Mouse (Mus musculus) heart, embryonic 14.5 days (tissue): ENCODE measurements around the gene A630076J17Rik. TPM values are rescaled to one million over a fixed set of nuclear protein-coding genes. Genes with fewer than 3 reads are reported as not detected.
A peak's percentile ranks its signal among the peaks of the same experiment; 100 is the strongest.

Experiments used
- ATAC-seq: fragments of 200-750 bp; cut with Nextera tagmentation; 2 replicates; pipeline ENCODE4 v1.8.0; 2017; ENCODE audit warnings: low read depth, moderate TSS enrichment; ENCODE audit not compliant: insufficient number of reproducible peaks, insufficient read depth, low FRiP score
- H3K27ac ChIP-seq, 2 experiments: fragments of 200-500 bp in 1 of 2; fragments of 300-500 bp in 1 of 2; sonication (generic) in 1 of 2; replicated peaks in 1 of 2; 2 replicates each; pipeline ENCODE4 v1.5.1; 2012 to 2014; ENCODE audit warnings: low read depth in 2 of 2, low read length in 2 of 2, control low read depth in 1 of 2, mild to moderate bottlenecking in 1 of 2, mixed read lengths in 1 of 2; ENCODE audit not compliant: control insufficient read depth in 1 of 2, insufficient read depth in 1 of 2
- H3K27me3 ChIP-seq: fragments of 300-500 bp; sonication (generic); 2 replicates; pipeline ENCODE4 v1.6.1; 2014; ENCODE audit warnings: mild to moderate bottlenecking, low read length, control low read depth; ENCODE audit not compliant: control insufficient read depth, insufficient read depth
- H3K36me3 ChIP-seq: fragments of 300-500 bp; sonication (generic); 2 replicates; pipeline ENCODE4 v1.6.1; 2014; ENCODE audit warnings: mild to moderate bottlenecking, control low read depth, low read length, mixed read lengths; ENCODE audit not compliant: control insufficient read depth, insufficient read depth
- H3K4me1 ChIP-seq, 2 experiments: fragments of 200-500 bp in 1 of 2; fragments of 300-500 bp in 1 of 2; sonication (generic) in 1 of 2; 2 replicates each; pipeline ENCODE4 v1.6.1; 2012 to 2014; ENCODE audit warnings: low read length in 2 of 2, control low read depth in 1 of 2, mixed read lengths in 1 of 2; ENCODE audit not compliant: control insufficient read depth in 2 of 2, insufficient read depth in 2 of 2
- H3K4me2 ChIP-seq: fragments of 300-500 bp; sonication (generic); 2 replicates; pipeline ENCODE4 v1.6.1; 2014; ENCODE audit warnings: mild to moderate bottlenecking, low read length
- H3K4me3 ChIP-seq, 2 experiments: fragments of 200-500 bp in 1 of 2; fragments of 300-500 bp in 1 of 2; sonication (generic) in 1 of 2; 2 replicates each; pipeline ENCODE4 v1.5.1; 2012 to 2014; ENCODE audit warnings: low read length in 2 of 2, mild to moderate bottlenecking in 2 of 2, control low read depth in 1 of 2, low read depth in 1 of 2, moderate library complexity in 1 of 2; ENCODE audit not compliant: control insufficient read depth in 1 of 2, insufficient read depth in 1 of 2
- H3K9ac ChIP-seq: fragments of 300-500 bp; sonication (generic); 2 replicates; pipeline ENCODE4 v1.6.1; 2014; ENCODE audit warnings: mild to moderate bottlenecking, low read length
- H3K9me3 ChIP-seq: fragments of 300-500 bp; sonication (generic); 2 replicates; pipeline ENCODE4 v1.6.1; 2016; ENCODE audit warnings: low read length, control low read depth; ENCODE audit not compliant: control insufficient read depth
- WGBS: fragments of 180-500 bp; shearing (Covaris S2); extraction: QIAGEN DNeasy Blood & Tissue Kit; methylation state at CpG from one replicate; pipeline ENCODE4 v1.1.7; 2014; 5-methylcytosine and 5-hydroxymethylcytosine counted together
- polyA plus RNA-seq: library from polyadenylated mRNA; unstranded; fragments of >200 nt; fragmentation: Nextera tagmentation; extraction: Ambion mirVana; gene quantifications from 2 replicates; pipeline ENCODE4 v1.2.1, GENCODE M21; 2014

The A630076J17Rik gene
- polyA plus RNA-seq, 1 experiment from 2014 or later: 0.30 TPM

DNA sequence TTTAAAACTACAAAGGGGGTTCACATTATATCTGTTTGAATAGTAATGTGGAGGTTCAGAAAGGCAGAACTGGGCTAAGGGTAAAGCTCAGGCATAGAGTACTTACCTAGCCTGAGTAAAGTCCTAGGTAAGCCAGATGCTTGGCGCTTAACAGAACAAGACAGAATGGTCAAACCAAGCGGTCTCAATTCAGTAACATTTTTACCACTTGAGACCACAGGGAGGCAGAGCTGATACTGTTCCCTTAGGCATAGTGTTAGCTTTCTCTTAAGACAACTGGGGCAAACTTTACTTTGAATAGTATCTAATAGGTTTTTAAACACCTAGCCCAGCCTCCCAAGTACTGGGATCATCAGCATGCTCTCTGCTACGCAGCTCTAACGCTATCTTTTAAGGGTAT, 45.6 kb downstream of the A630076J17Rik start:
- Histone ChIP-seq H3K9me3 (no peaks in the 10 kb centered on the region), H3K36me3 (no peaks in the 10 kb centered on the region; the same call in 1 of the 2 replicates), H3K4me2 (no peak overlapping the region), H3K4me3 (no peak overlapping the region), H3K9ac (no peak overlapping the region), H3K27me3 (peaks cover 4% of the 10 kb centered on the region; the same call in 1 of the 2 replicates), H3K4me1 (peaks cover 0 to 6% of the 10 kb centered on the region in 2 experiments; a peak in 2 of 4 replicates), H3K27ac (no peak overlapping the region)
- 52% methylated on average over 4 of the region's 4 CpGs for WGBS
- ATAC-seq: no peak

DNA sequence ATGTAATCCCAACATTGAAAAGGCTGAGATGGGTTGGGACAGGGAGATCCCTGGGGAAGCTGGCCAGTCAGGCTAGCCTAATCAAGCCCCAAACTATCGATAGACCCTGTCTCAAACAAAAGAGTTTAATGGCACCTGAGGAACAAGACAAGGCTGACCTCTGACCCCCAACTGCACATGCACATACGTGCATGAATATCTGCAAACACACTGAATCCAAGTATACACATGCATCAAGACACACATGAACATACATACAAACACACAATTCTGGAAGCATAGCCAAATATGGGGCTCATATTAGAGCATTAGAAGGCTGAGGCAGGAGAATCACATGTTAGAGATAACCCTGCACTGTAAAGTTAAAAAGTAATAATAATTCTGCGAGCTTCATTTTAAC, 46.2 kb downstream of the A630076J17Rik start:
- no peak for ATAC-seq
- Histone ChIP-seq H3K36me3 (no peaks in the 10 kb centered on the region; the same call in 1 of the 2 replicates), H3K27ac (no peak overlapping the region), H3K4me1 (peaks cover 0 to 6% of the 10 kb centered on the region in 2 experiments; a peak in 2 of 4 replicates), H3K9me3 (no peaks in the 10 kb centered on the region), H3K9ac (no peak overlapping the region), H3K4me2 (no peak overlapping the region), H3K4me3 (no peak overlapping the region), H3K27me3 (peaks cover 4% of the 10 kb centered on the region; the same call in 1 of the 2 replicates)
- 74% methylated on average over 3 of the region's 3 CpGs for WGBS

DNA sequence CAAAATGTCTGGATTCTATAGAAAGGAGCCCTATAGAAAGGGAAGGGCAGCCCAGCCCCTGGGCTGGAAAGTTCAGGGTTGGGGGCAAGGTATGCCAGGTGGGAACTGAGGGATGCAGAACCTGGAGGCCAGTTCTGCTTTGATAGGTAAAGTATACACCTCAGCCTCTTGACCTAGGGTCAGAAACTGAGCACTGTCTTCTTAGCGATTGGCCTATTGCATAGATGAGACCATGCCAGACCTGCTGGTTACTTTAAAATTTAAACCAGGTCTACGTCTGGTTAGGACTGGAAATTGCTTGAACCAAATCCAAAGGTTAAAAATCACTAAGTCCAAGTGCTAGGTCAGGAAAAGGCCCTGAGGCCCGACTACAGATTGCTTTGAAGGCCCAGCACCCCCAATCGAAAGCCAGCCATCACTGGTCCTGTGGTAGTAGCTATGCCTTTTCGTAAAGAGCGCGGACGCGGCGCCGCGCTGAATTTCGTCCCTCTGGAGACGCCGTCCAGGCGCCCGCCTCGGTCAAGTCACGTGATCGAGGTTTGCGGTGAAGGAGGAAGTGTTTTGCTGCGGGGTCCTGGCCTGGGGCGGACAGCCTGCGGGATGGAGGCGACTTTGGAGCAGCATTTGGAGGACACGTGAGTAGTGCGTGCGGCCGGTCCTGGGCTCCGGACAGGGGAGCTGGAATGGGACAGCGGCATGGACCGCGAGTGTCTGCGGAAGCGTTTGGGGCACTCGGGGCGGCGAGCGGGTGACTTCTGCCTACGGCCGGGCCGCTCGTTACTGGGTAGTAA, 48.3 kb downstream of the A630076J17Rik start, which contains the start of gene Lamtor5:
Gene Lamtor5, plus strand, starts transcription at position 380 of the 791 bp plus-strand sequence.
- H3K9me3 ChIP-seq: no peaks in the 10 kb centered on the region
- 2% methylated on average over 43 of the region's 43 CpGs for WGBS
- H3K4me1 ChIP-seq: peaks cover 0 to 6% of the 10 kb centered on the region in 2 experiments; a peak in 2 of 4 replicates
- H3K4me2 ChIP-seq: peak within 1 kb of the TSS; percentile 84
- H3K27me3 ChIP-seq: peaks cover 4% of the 10 kb centered on the region; the same call in 1 of the 2 replicates
- ATAC-seq: peak; percentile 88
- H3K4me3 ChIP-seq: peak within 1 kb of the TSS; percentile 78 to 96
- no peak within 1 kb of the TSS; a peak in 1 of 4 replicates for H3K27ac ChIP-seq
- H3K9ac ChIP-seq: peak within 1 kb of the TSS; percentile 82
- peaks cover 20% of the 10 kb centered on the region for H3K36me3 ChIP-seq

Other genes starting within 250 kb of the A630076J17Rik start
- 0.58 and 0.99 TPM in 2 replicates for gene Kcna3, start 194.4 kb upstream of the A630076J17Rik start, polyA plus RNA-seq
- gene Kcna2, start 129.5 kb upstream of the A630076J17Rik start, polyA plus RNA-seq: 0.03 and 0.05 TPM in 2 replicates
- gene Kcna10, start 47.6 kb upstream of the A630076J17Rik start, polyA plus RNA-seq: not detected in 2 replicates
- 0.27 and 0.32 TPM in 2 replicates for gene Cym, start 8.9 kb upstream of the A630076J17Rik start, polyA plus RNA-seq
- gene Prok1, start 9.1 kb downstream of the A630076J17Rik start, polyA plus RNA-seq: not detected in 2 replicates
- 182 and 207 TPM in 2 replicates for gene Lamtor5, start 48.2 kb downstream of the A630076J17Rik start, polyA plus RNA-seq
- 2.3 and 3.1 TPM in 2 replicates for gene Slc16a4, start 60.6 kb downstream of the A630076J17Rik start, polyA plus RNA-seq
- 11.7 and 13.2 TPM in 2 replicates for gene Rbm15, start 103.1 kb downstream of the A630076J17Rik start, polyA plus RNA-seq
- 0.08 and 0.12 TPM in 2 replicates for gene Kcnc4, start 228.9 kb downstream of the A630076J17Rik start, polyA plus RNA-seq